Mouse (Mus musculus) bone marrow macrophage, adult 2 months (primary cell): Measurements from ENCODE around the gene Unc93a2.
"Not testable (repeated sequence)": the region's sequence is repeated elsewhere in the genome, so short reads cannot be mapped to it uniquely, and the experiment has no call there.

Source experiments
- CTCF ChIP-seq: IDR thresholded peaks from 2 replicates; pipeline ENCODE4 v1.5.1; 2012; ENCODE audit warnings: low read depth, mild to moderate bottlenecking, low read length, moderate library complexity
- POLR2A ChIP-seq: IDR thresholded peaks from 2 replicates; pipeline ENCODE4 v1.6.1; 2012; ENCODE audit warnings: mild to moderate bottlenecking, low read depth, low read length, borderline replicate concordance

DNA sequence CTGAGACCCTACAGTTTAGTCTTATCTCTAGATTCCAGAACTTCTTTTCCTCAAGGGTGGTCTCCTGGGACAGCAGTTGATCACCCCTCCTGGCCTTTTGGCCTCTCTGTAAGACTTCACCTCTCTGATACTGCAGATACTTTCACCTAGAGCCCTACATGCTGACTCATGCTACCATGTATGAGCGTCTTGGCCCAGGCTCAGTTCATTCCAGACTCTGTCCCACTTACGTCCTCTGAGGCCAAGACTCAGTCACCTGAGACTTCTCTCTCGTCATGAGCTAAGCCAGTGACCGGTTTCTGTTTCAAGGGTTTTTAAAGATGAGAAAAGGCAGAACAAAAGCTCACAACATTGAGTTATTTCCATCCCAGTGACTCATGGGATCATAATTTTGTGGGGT, 48.9 kb upstream of the Unc93a2 start:
- TF ChIP-seq CTCF, POLR2A: not testable (repeated sequence)
